Mouse (Mus musculus): ENCODE measurements around the gene Olfm2.
"Not testable (repeated sequence)": the region's sequence is repeated elsewhere in the genome, so short reads cannot be mapped to it uniquely, and the experiment has no call there.

Olfm2 gene

GRCm38 (mm10) chr9:20697466-20697865, 48.7 kb downstream of the Olfm2 start:
- DNase-seq (ENCODE audit: low spot score in 2 of 2), result no peak

GRCm38 (mm10) chr9:20696107-20696712, 49.9 kb downstream of the Olfm2 start:
- no peak for DNase-seq (ENCODE audit: low spot score in 2 of 2)

- no peak for DNase-seq (ENCODE audit: low spot score in 2 of 2)
Measured at GRCm38 (mm10) chr9:20694721-20695235, 51.4 kb downstream of the Olfm2 start.

- DNase-seq (ENCODE audit: low spot score in 2 of 2), result no peak
Measured at GRCm38 (mm10) chr9:20692863-20693262, 53.3 kb downstream of the Olfm2 start.

- DNase-seq (ENCODE audit: low spot score in 2 of 2), result not testable (repeated sequence)
Measured at GRCm38 (mm10) chr9:20690449-20690848, 55.7 kb downstream of the Olfm2 start.

GRCm38 (mm10) chr9:20689913-20690312, 56.2 kb downstream of the Olfm2 start:
- no peak for DNase-seq (ENCODE audit: low spot score in 2 of 2)

- no peak for DNase-seq (ENCODE audit: low spot score in 2 of 2)
Measured at GRCm38 (mm10) chr9:20689403-20689802, 56.7 kb downstream of the Olfm2 start.

- peak; percentile 73 to 90 for DNase-seq (ENCODE audit: low spot score in 2 of 2)
Measured at GRCm38 (mm10) chr9:20685081-20685861, 60.9 kb downstream of the Olfm2 start.

- no peak for DNase-seq (ENCODE audit: low spot score in 2 of 2)
Measured at GRCm38 (mm10) chr9:20682389-20682722, 63.8 kb downstream of the Olfm2 start.

- no peak for DNase-seq (ENCODE audit: low spot score in 2 of 2)
Measured at GRCm38 (mm10) chr9:20681546-20682388, 64.4 kb downstream of the Olfm2 start.

GRCm38 (mm10) chr9:20680378-20680958, 65.7 kb downstream of the Olfm2 start:
- DNase-seq (ENCODE audit: low spot score in 2 of 2), result peak; percentile 57 to 63

- no peak for DNase-seq (ENCODE audit: low spot score in 2 of 2)
Measured at GRCm38 (mm10) chr9:20677892-20678291, 68.3 kb downstream of the Olfm2 start.

GRCm38 (mm10) chr9:20672047-20672446, 74.1 kb downstream of the Olfm2 start:
- peak in 1 of 2 experiments; percentile 66 for DNase-seq (ENCODE audit: low spot score in 2 of 2)

- DNase-seq (ENCODE audit: low spot score in 2 of 2), result no peak
Measured at GRCm38 (mm10) chr9:20668065-20668464, 78.1 kb downstream of the Olfm2 start.

GRCm38 (mm10) chr9:20666510-20667034, 79.6 kb downstream of the Olfm2 start:
- DNase-seq (ENCODE audit: low spot score in 2 of 2), result no peak

GRCm38 (mm10) chr9:20665925-20666324, 80.2 kb downstream of the Olfm2 start:
- peak in 1 of 2 experiments; percentile 57 for DNase-seq (ENCODE audit: low spot score in 2 of 2)

GRCm38 (mm10) chr9:20664982-20665637, 81.0 kb downstream of the Olfm2 start:
- no peak for DNase-seq (ENCODE audit: low spot score in 2 of 2)

GRCm38 (mm10) chr9:20664366-20664765, 81.8 kb downstream of the Olfm2 start:
- DNase-seq (ENCODE audit: low spot score in 2 of 2), result peak; percentile 56 to 64

GRCm38 (mm10) chr9:20663956-20664355, 82.2 kb downstream of the Olfm2 start:
- peak; percentile 78 to 90 for DNase-seq (ENCODE audit: low spot score in 2 of 2)

GRCm38 (mm10) chr9:20662874-20663273, 83.3 kb downstream of the Olfm2 start:
- DNase-seq (ENCODE audit: low spot score in 2 of 2), result no peak

GRCm38 (mm10) chr9:20662325-20662724, 83.8 kb downstream of the Olfm2 start:
- peak; percentile 79 to 87 for DNase-seq (ENCODE audit: low spot score in 2 of 2)

All from right cerebral cortex, postnatal 10 days (tissue).